17 mouse cellular contexts compared by ENCODE assay signal in the genomic region with DNA sequence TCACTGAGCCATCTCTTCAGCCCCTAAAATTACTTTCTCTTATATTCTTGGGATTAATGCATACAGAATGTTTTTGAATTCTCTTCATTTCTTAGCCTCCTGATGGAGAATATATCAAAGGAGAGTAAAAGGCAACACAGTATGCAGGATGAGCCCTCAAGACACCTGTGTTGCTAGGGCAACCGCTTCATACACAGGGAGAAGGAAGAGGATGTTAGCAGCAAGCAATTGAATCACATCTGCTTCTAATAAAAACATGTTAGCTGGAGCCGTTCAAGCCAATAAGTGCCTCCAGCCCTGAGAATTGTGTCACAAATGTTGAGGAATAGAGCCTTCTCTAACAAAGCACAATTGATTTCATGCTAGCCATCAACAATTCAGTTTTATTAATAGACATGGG.
A peak's percentile ranks its signal among the peaks of the same experiment; 100 is the strongest.
DNase-seq lines count a peak whose midpoint lies in the region; ATAC-seq and TF ChIP-seq lines count a peak whose summit lies in the region.
"Had no signal": no experiment of that assay in that cellular context is flagged by ENCODE, and none has a peak within 500 bp of the region (broad histone marks: within the 10 kb centered on the region; RNA-seq: fewer than 3 reads in every experiment).

No protein-coding gene starts in this region.

- no peaks in the 10 kb centered on the region for H3K27me3 ChIP-seq in hindbrain, embryonic 10.5 days (ENCODE audit: insufficient read depth, poor library complexity, severe bottlenecking)
- no peaks in the 10 kb centered on the region for H3K27me3 ChIP-seq in hindbrain, embryonic 12.5 days
- H3K27me3 ChIP-seq in midbrain, postnatal 0 days (ENCODE audit: insufficient read depth, low read length): no peaks in the 10 kb centered on the region
- no peaks in the 10 kb centered on the region for H3K27me3 ChIP-seq in intestine, postnatal 0 days (replicated peaks; ENCODE audit: control insufficient read depth, insufficient read depth, low read length)
- H3K27me3 ChIP-seq: embryonic facial prominence, embryonic 13.5 days; liver, embryonic 13.5 days; megakaryocyte, embryonic 14.5 days; Patski had no signal

- H3K4me1 ChIP-seq in hindbrain, embryonic 10.5 days (replicated peaks): no peaks in the 10 kb centered on the region
- no peaks in the 10 kb centered on the region for H3K4me1 ChIP-seq in hindbrain, embryonic 12.5 days
- no peaks in the 10 kb centered on the region for H3K4me1 ChIP-seq in midbrain, postnatal 0 days (ENCODE audit: insufficient read depth, low read length)
- H3K4me1 ChIP-seq in intestine, postnatal 0 days (replicated peaks; ENCODE audit: control insufficient read depth, insufficient read depth, low read length): no peaks in the 10 kb centered on the region
- H3K4me1 ChIP-seq: liver, embryonic 13.5 days; megakaryocyte, embryonic 14.5 days had no signal

- ATAC-seq in hindbrain, embryonic 12.5 days (ENCODE audit: low FRiP score): no peak
- ATAC-seq in midbrain, postnatal 0 days (ENCODE audit: low FRiP score): peak; percentile 56; the same call in 1 of the 2 replicates
- no peak for ATAC-seq in intestine, postnatal 0 days
- ATAC-seq: lung, postnatal 0 days; Patski had no signal

- H3K9ac ChIP-seq in hindbrain, embryonic 12.5 days: no peak overlapping the region
- H3K9ac ChIP-seq in midbrain, postnatal 0 days (replicated peaks; ENCODE audit: low read length, poor library complexity, severe bottlenecking): no peak overlapping the region
- H3K9ac ChIP-seq in intestine, postnatal 0 days (ENCODE audit: low read depth, low read length): no peak overlapping the region
- H3K9ac ChIP-seq: embryonic facial prominence, embryonic 13.5 days; liver, embryonic 13.5 days had no signal

- peak; percentile 2 for DNase-seq in hindbrain, embryonic 10.5 days (ENCODE audit: low spot score)
- peak; percentile 9 for DNase-seq in embryo, embryonic 11.5 days (ENCODE audit: low read depth, low spot score)
- DNase-seq in hindlimb bud, embryonic 11.5 days (ENCODE audit: extremely low spot score, low read depth, low spot score): peak; percentile 61
- peak; percentile 40 for DNase-seq in midbrain, postnatal 0 days (ENCODE audit: low spot score)
- no peak for DNase-seq in cerebellum, adult 11-12 months
- DNase-seq in right cerebral cortex, postnatal 36 days (ENCODE audit: low spot score in 2 of 2): no peak
- DNase-seq: cerebellum, adult 9-11 months; heart, adult 11 months; liver, embryonic 13.5 days; right cerebral cortex, postnatal 4 days had no signal

- H3K27ac ChIP-seq in hindbrain, embryonic 10.5 days: no peak overlapping the region
- H3K27ac ChIP-seq in hindbrain, embryonic 12.5 days: no peak overlapping the region
- peak overlapping the region; percentile 20; the same call in 1 of the 2 replicates for H3K27ac ChIP-seq in midbrain, postnatal 0 days (ENCODE audit: low read depth, low read length)
- no peak overlapping the region for H3K27ac ChIP-seq in intestine, postnatal 0 days (ENCODE audit: low read depth, low read length)
- H3K27ac ChIP-seq: embryonic facial prominence, embryonic 13.5 days; layer of hippocampus, adult 2 months; liver, embryonic 13.5 days had no signal

- H3K4me3 ChIP-seq in hindbrain, embryonic 10.5 days: no peak overlapping the region
- no peak overlapping the region for H3K4me3 ChIP-seq in hindbrain, embryonic 12.5 days
- H3K4me3 ChIP-seq in midbrain, postnatal 0 days (ENCODE audit: low read depth, low read length): no peak overlapping the region
- no peak overlapping the region for H3K4me3 ChIP-seq in intestine, postnatal 0 days (ENCODE audit: low read depth, low read length)
- H3K4me3 ChIP-seq: embryonic facial prominence, embryonic 13.5 days; layer of hippocampus, adult 2 months; liver, embryonic 13.5 days; megakaryocyte, embryonic 14.5 days had no signal

- TF ChIP-seq CTCF in midbrain, postnatal 0 days (IDR thresholded peaks at IDR 0.05): no peak
- no peak for TF ChIP-seq CTCF in intestine, postnatal 0 days (IDR thresholded peaks at IDR 0.05; ENCODE audit: low read depth)

- no peaks in the 10 kb centered on the region for H3K36me3 ChIP-seq in hindbrain, embryonic 10.5 days
- no peaks in the 10 kb centered on the region for H3K36me3 ChIP-seq in hindbrain, embryonic 12.5 days
- H3K36me3 ChIP-seq in midbrain, postnatal 0 days (ENCODE audit: insufficient read depth, low read length): no peaks in the 10 kb centered on the region
- no peaks in the 10 kb centered on the region for H3K36me3 ChIP-seq in intestine, postnatal 0 days (ENCODE audit: control insufficient read depth, insufficient read depth)
- H3K36me3 ChIP-seq: embryonic facial prominence, embryonic 13.5 days; liver, embryonic 13.5 days had no signal

- H3K4me2 ChIP-seq in hindbrain, embryonic 12.5 days (replicated peaks): no peak overlapping the region
- H3K4me2 ChIP-seq in midbrain, postnatal 0 days (ENCODE audit: low read depth, low read length, poor library complexity, severe bottlenecking): no peak overlapping the region
- H3K4me2 ChIP-seq in intestine, postnatal 0 days (replicated peaks; ENCODE audit: low read depth): no peak overlapping the region
- H3K4me2 ChIP-seq: embryonic facial prominence, embryonic 13.5 days; liver, embryonic 13.5 days had no signal

- H3K9me3 ChIP-seq in hindbrain, embryonic 10.5 days: no peaks in the 10 kb centered on the region
- no peaks in the 10 kb centered on the region for H3K9me3 ChIP-seq in hindbrain, embryonic 12.5 days (replicated peaks)
- H3K9me3 ChIP-seq in midbrain, postnatal 0 days (ENCODE audit: low read length): no peaks in the 10 kb centered on the region
- no peaks in the 10 kb centered on the region for H3K9me3 ChIP-seq in intestine, postnatal 0 days (ENCODE audit: control insufficient read depth)
- H3K9me3 ChIP-seq: embryonic facial prominence, embryonic 13.5 days; liver, embryonic 13.5 days; megakaryocyte, embryonic 14.5 days had no signal

- WGBS in hindbrain, embryonic 10.5 days: 58% methylated on average over 2 of the region's 2 CpGs
- 49% methylated on average over 2 of the region's 2 CpGs for WGBS in hindbrain, embryonic 12.5 days
- WGBS in midbrain, postnatal 0 days: 32% methylated on average over 2 of the region's 2 CpGs
- 70% methylated on average over 2 of the region's 2 CpGs for WGBS in intestine, postnatal 0 days

Comparison
In these comparisons a context has a peak if more than half of its experiments do, and no peak if none do; other contexts are left out.
1. DNase-seq: peak in hindbrain, embryonic 10.5 days (single experiment), embryo, embryonic 11.5 days (single experiment), hindlimb bud, embryonic 11.5 days (single experiment) and midbrain, postnatal 0 days (single experiment); none in cerebellum, adult 11-12 months (single experiment) and right cerebral cortex, postnatal 36 days (0 of 2).